Mouse (Mus musculus) midbrain, embryonic 12.5 days (tissue): Measurements from ENCODE around the gene Psmd9. TPM values are rescaled to one million over a fixed set of nuclear protein-coding genes. Genes with fewer than 3 reads are reported as not detected.
A peak's percentile ranks its signal among the peaks of the same experiment; 100 is the strongest.

Source experiments
- ATAC-seq: fragments of 200-750 bp; cut with Nextera tagmentation; 2 replicates; pipeline ENCODE4 v1.8.0; 2017; ENCODE audit warnings: low read depth, moderate TSS enrichment, moderate library complexity; ENCODE audit not compliant: low FRiP score
- H3K27ac ChIP-seq: fragments of 300-500 bp; sonication (generic); replicated peaks from 2 replicates; pipeline ENCODE4 v1.5.1; 2016; ENCODE audit warnings: mild to moderate bottlenecking
- H3K27me3 ChIP-seq: fragments of 300-500 bp; sonication (generic); 2 replicates; pipeline ENCODE4 v1.6.1; 2016; ENCODE audit warnings: mild to moderate bottlenecking
- H3K36me3 ChIP-seq: fragments of 300-500 bp; sonication (generic); 2 replicates; pipeline ENCODE4 v1.6.1; 2016
- H3K4me1 ChIP-seq: fragments of 300-500 bp; sonication (generic); 2 replicates; pipeline ENCODE4 v1.6.1; 2016
- H3K4me2 ChIP-seq: fragments of 300-500 bp; sonication (generic); replicated peaks from 2 replicates; pipeline ENCODE4 v1.6.1; 2016; ENCODE audit warnings: mild to moderate bottlenecking, moderate library complexity
- H3K4me3 ChIP-seq: fragments of 300-500 bp; sonication (generic); 2 replicates; pipeline ENCODE4 v1.5.1; 2016; ENCODE audit warnings: mild to moderate bottlenecking
- H3K9ac ChIP-seq: fragments of 300-500 bp; sonication (generic); replicated peaks from 2 replicates; pipeline ENCODE4 v1.6.1; 2016; ENCODE audit warnings: mild to moderate bottlenecking, moderate library complexity
- H3K9me3 ChIP-seq: fragments of 300-500 bp; sonication (generic); 2 replicates; pipeline ENCODE4 v1.6.1; 2016; ENCODE audit warnings: mild to moderate bottlenecking
- WGBS: fragments of 180-500 bp; shearing (Covaris S2); methylation state at CpG from one replicate; pipeline ENCODE4 v1.1.7; 2016; 5-methylcytosine and 5-hydroxymethylcytosine counted together
- polyA plus RNA-seq: library from polyadenylated mRNA; unstranded; fragments of >200 nt; fragmentation: Nextera tagmentation; extraction: Ambion mirVana; gene quantifications from 2 replicates; pipeline ENCODE4 v1.2.1, GENCODE M21; 2016

Gene Psmd9
- polyA plus RNA-seq, 1 experiment from 2014 or later: 75.4 TPM

- Histone ChIP-seq H3K27ac (no peak overlapping the region), H3K36me3 (peaks cover 88% of the 10 kb centered on the region), H3K4me3 (no peak overlapping the region), H3K4me2 (no peak overlapping the region), H3K9me3 (no peaks in the 10 kb centered on the region), H3K4me1 (no peaks in the 10 kb centered on the region), H3K27me3 (no peaks in the 10 kb centered on the region), H3K9ac (no peak overlapping the region)
- 91% methylated on average over 4 of the region's 4 CpGs for WGBS
- ATAC-seq: no peak
Observed at GRCm38 (mm10) chr5:123157972-123158371, 11.2 kb upstream of the Psmd9 start.

- no peaks in the 10 kb centered on the region for H3K27me3 ChIP-seq
- no peaks in the 10 kb centered on the region for H3K4me1 ChIP-seq
- 92% methylated on average over 4 of the region's 4 CpGs for whole genome bisulfite sequencing
- no peak for ATAC-seq
- no peak overlapping the region for H3K4me3 ChIP-seq
- no peak overlapping the region for H3K9ac ChIP-seq
- no peak overlapping the region for H3K27ac ChIP-seq
- H3K36me3 ChIP-seq: peaks cover 88% of the 10 kb centered on the region
- H3K9me3 ChIP-seq: no peaks in the 10 kb centered on the region
- H3K4me2 ChIP-seq: no peak overlapping the region
Observed at GRCm38 (mm10) chr5:123159446-123159845, 9.8 kb upstream of the Psmd9 start.

DNA sequence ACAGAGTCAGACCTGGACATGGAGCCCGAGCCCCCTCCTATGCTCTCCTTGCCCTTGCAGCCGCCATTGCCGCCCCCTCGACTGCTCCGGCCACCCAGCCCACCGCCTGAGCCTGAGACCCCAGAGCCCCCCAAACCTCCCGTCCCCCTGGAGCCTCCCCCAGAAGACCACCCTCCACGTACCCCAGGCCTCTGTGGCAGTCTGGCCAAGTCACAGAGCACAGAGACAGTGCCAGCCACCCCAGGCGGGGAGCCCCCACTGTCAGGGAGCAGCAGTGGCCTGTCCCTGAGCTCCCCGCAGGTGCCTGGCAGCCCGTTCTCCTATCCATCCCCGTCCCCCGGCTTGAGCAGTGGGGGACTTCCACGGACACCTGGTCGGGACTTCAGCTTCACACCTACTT lies 9.3 kb upstream of the Psmd9 start:
- no peak overlapping the region for H3K4me2 ChIP-seq
- ATAC-seq: no peak
- H3K27me3 ChIP-seq: no peaks in the 10 kb centered on the region
- WGBS: 94% methylated on average over 15 of the region's 15 CpGs
- H3K9me3 ChIP-seq: no peaks in the 10 kb centered on the region
- H3K9ac ChIP-seq: no peak overlapping the region
- no peak overlapping the region for H3K4me3 ChIP-seq
- no peak overlapping the region for H3K27ac ChIP-seq
- no peaks in the 10 kb centered on the region for H3K4me1 ChIP-seq
- H3K36me3 ChIP-seq: peaks cover 88% of the 10 kb centered on the region

GRCm38 (mm10) chr5:123160341-123160740 lies 8.9 kb upstream of the Psmd9 start:
- H3K4me3 ChIP-seq: no peak overlapping the region
- no peak overlapping the region for H3K27ac ChIP-seq
- no peak overlapping the region for H3K4me2 ChIP-seq
- H3K9ac ChIP-seq: no peak overlapping the region
- no peaks in the 10 kb centered on the region for H3K4me1 ChIP-seq
- no peak for ATAC-seq
- H3K36me3 ChIP-seq: peaks cover 83% of the 10 kb centered on the region
- no peaks in the 10 kb centered on the region for H3K27me3 ChIP-seq
- 93% methylated on average over 15 of the region's 15 CpGs for WGBS
- no peaks in the 10 kb centered on the region for H3K9me3 ChIP-seq

GRCm38 (mm10) chr5:123162942-123163341 lies 6.3 kb upstream of the Psmd9 start:
- H3K4me1 ChIP-seq: no peaks in the 10 kb centered on the region
- ATAC-seq: no peak
- H3K4me3 ChIP-seq: no peak overlapping the region
- H3K27ac ChIP-seq: no peak overlapping the region
- 86% methylated on average over 9 of the region's 9 CpGs for WGBS
- H3K27me3 ChIP-seq: no peaks in the 10 kb centered on the region
- H3K36me3 ChIP-seq: peaks cover 85% of the 10 kb centered on the region
- no peak overlapping the region for H3K9ac ChIP-seq
- H3K4me2 ChIP-seq: no peak overlapping the region
- no peaks in the 10 kb centered on the region for H3K9me3 ChIP-seq

- no peak overlapping the region for H3K4me2 ChIP-seq
- ATAC-seq: no peak
- peaks cover 50% of the 10 kb centered on the region for H3K36me3 ChIP-seq
- no peaks in the 10 kb centered on the region for H3K27me3 ChIP-seq
- no peak overlapping the region for H3K4me3 ChIP-seq
- no peak overlapping the region for H3K9ac ChIP-seq
- 0 out of 2 replicates have a peak, but pooled peaks cover 3% of the 10 kb centered on the region for H3K4me1 ChIP-seq
- H3K9me3 ChIP-seq: no peaks in the 10 kb centered on the region
- 88% methylated on average over 10 of the region's 10 CpGs for WGBS
- H3K27ac ChIP-seq: no peak overlapping the region
Observed at GRCm38 (mm10) chr5:123166437-123166836, 2.8 kb upstream of the Psmd9 start.

DNA sequence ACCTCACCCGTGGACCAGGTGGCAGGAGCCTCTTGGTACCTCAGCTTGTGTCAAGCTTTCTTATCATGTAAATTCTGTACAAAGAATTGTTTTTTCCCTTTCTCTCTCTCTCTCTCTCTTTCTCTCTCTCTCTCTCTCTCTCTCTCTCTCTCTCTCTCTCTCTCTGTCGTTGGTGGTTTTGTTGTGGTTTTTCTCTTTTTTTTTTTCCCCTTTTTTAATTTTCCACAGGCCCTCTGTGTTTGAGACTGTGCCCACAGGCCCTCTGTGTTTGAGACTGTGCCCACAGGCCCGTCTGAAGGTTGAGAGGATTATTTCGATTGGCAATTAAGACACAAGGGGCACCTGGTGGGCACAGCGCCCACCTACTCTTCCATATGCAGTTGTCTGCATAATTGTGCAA lies 1.6 kb upstream of the Psmd9 start:
- H3K36me3 ChIP-seq: peaks cover 38% of the 10 kb centered on the region
- ATAC-seq: no peak
- no peak overlapping the region for H3K4me3 ChIP-seq
- H3K27ac ChIP-seq: no peak overlapping the region
- no peaks in the 10 kb centered on the region for H3K9me3 ChIP-seq
- H3K27me3 ChIP-seq: 0 out of 2 replicates have a peak, but pooled peaks cover 3% of the 10 kb centered on the region
- no peak overlapping the region for H3K9ac ChIP-seq
- WGBS: 75% methylated on average over 5 of the region's 5 CpGs
- H3K4me2 ChIP-seq: no peak overlapping the region
- H3K4me1 ChIP-seq: 0 out of 2 replicates have a peak, but pooled peaks cover 4% of the 10 kb centered on the region

DNA sequence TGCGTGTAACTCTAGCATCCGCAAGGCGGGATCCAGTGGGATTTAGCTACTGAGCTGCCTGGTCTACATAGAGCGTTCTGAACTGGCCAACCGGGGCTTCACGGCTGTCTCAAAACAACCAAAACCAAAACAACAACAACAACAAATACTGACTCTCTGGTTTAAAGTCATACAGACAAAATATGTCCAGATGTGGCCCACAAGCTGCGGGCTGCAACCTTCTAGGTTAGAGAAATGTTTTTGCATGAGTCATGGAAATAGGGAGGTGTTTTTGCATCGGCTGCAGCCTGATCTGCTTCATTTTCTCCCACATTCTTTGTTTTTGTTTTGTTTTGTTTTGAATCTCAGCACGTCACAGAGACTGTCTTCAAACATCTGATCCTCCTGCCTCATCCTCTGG lies 1.2 kb downstream of the Psmd9 start:
- Histone ChIP-seq H3K4me3 (no peak overlapping the region), H3K27me3 (0 out of 2 replicates have a peak, but pooled peaks cover 6% of the 10 kb centered on the region), H3K36me3 (peaks cover 16% of the 10 kb centered on the region), H3K9ac (no peak overlapping the region), H3K27ac (0 out of 2 replicates have a peak overlapping the region, but pooled peaks have one; percentile 15), H3K9me3 (no peaks in the 10 kb centered on the region), H3K4me2 (no peak overlapping the region), H3K4me1 (0 out of 2 replicates have a peak, but pooled peaks cover 4% of the 10 kb centered on the region)
- WGBS: 78% methylated on average over 9 of the region's 9 CpGs
- no peak for ATAC-seq

DNA sequence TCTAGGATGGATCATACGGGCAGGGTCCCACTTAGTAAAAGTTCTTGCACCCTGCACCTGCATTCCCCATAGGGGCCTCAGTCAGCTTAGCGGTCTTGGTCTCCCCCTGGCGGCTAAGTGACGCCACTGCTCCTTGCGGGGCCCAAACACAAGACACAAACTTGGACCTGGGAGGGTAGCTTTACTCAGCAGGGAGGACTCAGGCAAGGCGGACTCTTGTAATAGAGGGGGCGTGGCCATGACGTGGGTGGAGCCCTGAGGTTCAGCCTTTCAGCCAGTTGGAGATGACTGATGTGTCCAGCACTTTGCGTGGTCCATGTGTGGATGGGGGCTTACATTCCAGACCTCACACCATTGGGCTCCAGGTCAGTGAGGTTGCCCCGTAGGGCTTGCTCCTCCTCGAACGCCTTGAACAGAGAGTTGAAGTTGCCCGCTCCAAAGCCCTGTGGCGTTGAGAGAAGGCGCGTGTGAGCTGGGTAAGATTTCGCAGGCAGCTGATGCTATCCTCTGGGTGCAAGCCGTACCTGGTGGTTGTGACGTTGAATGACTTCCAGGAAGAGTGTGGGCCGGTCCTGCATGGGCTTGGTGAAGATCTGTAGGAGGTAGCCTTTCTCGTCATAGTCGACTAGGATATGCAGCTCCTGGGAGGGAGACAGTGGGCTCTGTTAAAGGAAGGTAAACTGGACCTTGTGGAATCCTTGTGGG lies 2.6 kb downstream of the Psmd9 start:
- H3K4me2 ChIP-seq: peak overlapping the region; percentile 43
- H3K27me3 ChIP-seq: 0 out of 2 replicates have a peak, but pooled peaks cover 6% of the 10 kb centered on the region
- H3K4me1 ChIP-seq: 0 out of 2 replicates have a peak, but pooled peaks cover 4% of the 10 kb centered on the region
- ATAC-seq: peak; percentile 60
- peak overlapping the region; percentile 5; the same call in 1 of the 2 replicates for H3K4me3 ChIP-seq
- WGBS: 16% methylated on average over 22 of the region's 22 CpGs
- H3K36me3 ChIP-seq: peaks cover 3% of the 10 kb centered on the region
- H3K27ac ChIP-seq: no peak overlapping the region
- H3K9me3 ChIP-seq: no peaks in the 10 kb centered on the region
- no peak overlapping the region for H3K9ac ChIP-seq

DNA sequence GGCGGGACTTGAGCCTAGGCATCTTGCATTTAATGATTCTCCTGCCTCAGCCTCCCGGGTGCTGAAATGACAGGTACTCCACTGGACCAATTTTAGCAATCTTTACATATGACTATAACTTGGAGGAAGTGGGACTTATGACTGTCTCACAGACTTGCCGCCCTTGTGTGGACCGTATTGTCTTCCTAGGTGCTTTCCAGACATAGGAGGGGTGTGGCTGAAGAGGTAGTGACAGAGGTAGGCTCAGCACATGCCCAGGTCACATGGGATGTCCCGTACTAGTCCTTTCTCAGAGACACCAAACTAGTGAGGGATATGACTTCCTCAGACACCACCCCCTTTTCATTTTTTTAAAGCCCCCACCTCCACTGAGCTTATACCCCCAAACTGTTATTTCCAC lies 9.6 kb downstream of the Psmd9 start:
- no peak for ATAC-seq

GRCm38 (mm10) chr5:123180390-123180789 lies 11.2 kb downstream of the Psmd9 start:
- H3K4me3 ChIP-seq: no peak overlapping the region
- H3K4me2 ChIP-seq: no peak overlapping the region
- H3K27ac ChIP-seq: no peak overlapping the region
- H3K9ac ChIP-seq: no peak overlapping the region
- H3K36me3 ChIP-seq: no peaks in the 10 kb centered on the region
- no peaks in the 10 kb centered on the region for H3K4me1 ChIP-seq
- 0 out of 2 replicates have a peak, but pooled peaks cover 5% of the 10 kb centered on the region for H3K9me3 ChIP-seq
- WGBS: 94% methylated on average over 15 of the region's 15 CpGs
- no peak for ATAC-seq
- no peaks in the 10 kb centered on the region for H3K27me3 ChIP-seq

More for the DNA sequence above, 9.6 kb downstream of the Psmd9 start:
- H3K4me3 ChIP-seq: no peak overlapping the region
- H3K27ac ChIP-seq: no peak overlapping the region
- no peaks in the 10 kb centered on the region for H3K27me3 ChIP-seq
- no peaks in the 10 kb centered on the region for H3K4me1 ChIP-seq
- no peak overlapping the region for H3K9ac ChIP-seq
- 96% methylated on average over 5 of the region's 5 CpGs for WGBS
- H3K36me3 ChIP-seq: no peaks in the 10 kb centered on the region
- no peak overlapping the region for H3K4me2 ChIP-seq
- 0 out of 2 replicates have a peak, but pooled peaks cover 5% of the 10 kb centered on the region for H3K9me3 ChIP-seq

- Histone ChIP-seq H3K4me1 (no peaks in the 10 kb centered on the region), H3K27ac (no peak overlapping the region), H3K9me3 (0 out of 2 replicates have a peak, but pooled peaks cover 5% of the 10 kb centered on the region), H3K36me3 (no peaks in the 10 kb centered on the region), H3K4me3 (no peak overlapping the region), H3K9ac (no peak overlapping the region), H3K4me2 (no peak overlapping the region), H3K27me3 (no peaks in the 10 kb centered on the region)
- WGBS: 73% methylated on average over 6 of the region's 6 CpGs
- no peak for ATAC-seq
Observed at GRCm38 (mm10) chr5:123181536-123181935, 12.3 kb downstream of the Psmd9 start.
